Mouse (Mus musculus): Measurements from ENCODE around the gene Afdn. TPM values are rescaled to one million over a fixed set of nuclear protein-coding genes. Genes with fewer than 3 reads are reported as not detected.
"Not testable (repeated sequence)": the region's sequence is repeated elsewhere in the genome, so short reads cannot be mapped to it uniquely, and the experiment has no call there.

Afdn gene
- total RNA-seq, 2 experiments from 2014 or later = 101 to 105 TPM

- DNase-seq (ENCODE audit: low spot score in 2 of 2) = not testable (repeated sequence)
Measured at GRCm38 (mm10) chr17:13939231-13939630, 178.9 kb downstream of the Afdn start.

- DNase-seq (ENCODE audit: low spot score in 2 of 2) = no peak
Measured at GRCm38 (mm10) chr17:13940487-13940886, 180.1 kb downstream of the Afdn start.

DNA sequence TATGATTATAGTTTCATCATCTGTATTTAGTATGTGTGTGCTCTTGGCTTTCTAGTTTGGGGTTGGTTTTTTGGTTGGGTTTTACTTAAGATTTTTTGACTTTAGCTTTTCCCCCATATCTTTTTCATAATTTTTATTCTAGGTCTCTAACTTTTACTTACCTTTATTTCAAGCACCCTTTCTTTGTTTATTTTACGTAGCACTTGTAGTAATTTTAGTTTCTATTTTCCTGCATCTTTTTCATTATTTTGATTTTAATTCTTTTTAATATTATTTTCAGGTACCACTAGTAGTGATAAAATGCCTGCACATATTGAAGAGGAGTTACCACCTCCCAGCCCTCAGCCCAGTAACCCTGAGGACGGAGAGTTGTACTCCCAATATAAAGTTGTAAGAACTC is 187.7 kb downstream of the Afdn start, which contains the start of gene Gm7168:
TSS of gene Gm7168 (plus strand) at position 301 of the 400 bp plus-strand sequence.
- DNase-seq (ENCODE audit: low spot score in 2 of 2) = not testable (repeated sequence)

- DNase-seq (ENCODE audit: low spot score in 2 of 2) = not testable (repeated sequence)
Measured at GRCm38 (mm10) chr17:13951570-13951969, 191.2 kb downstream of the Afdn start.

Other genes starting within 250 kb of the Afdn start
- 10 to 100 TPM; 18.5 to 21.0 TPM for gene Tcte2, start 1.3 kb downstream of the Afdn start, total RNA-seq (2021)
- not detected for gene Gm7168, start 187.8 kb downstream of the Afdn start, total RNA-seq (2021)
- not detected for gene Gm7356, start 243.2 kb downstream of the Afdn start, total RNA-seq (2021)

Data from layer of hippocampus, adult 18-20 months (tissue).